Mouse (Mus musculus) lung, postnatal 4 days (tissue): ENCODE measurements around the gene Depdc1b.

Source experiments
- DNase-seq, 2 experiments: peaks; one replicate each; pipeline ENCODE4 v3.0.0; 2021

The Depdc1b gene

DNA sequence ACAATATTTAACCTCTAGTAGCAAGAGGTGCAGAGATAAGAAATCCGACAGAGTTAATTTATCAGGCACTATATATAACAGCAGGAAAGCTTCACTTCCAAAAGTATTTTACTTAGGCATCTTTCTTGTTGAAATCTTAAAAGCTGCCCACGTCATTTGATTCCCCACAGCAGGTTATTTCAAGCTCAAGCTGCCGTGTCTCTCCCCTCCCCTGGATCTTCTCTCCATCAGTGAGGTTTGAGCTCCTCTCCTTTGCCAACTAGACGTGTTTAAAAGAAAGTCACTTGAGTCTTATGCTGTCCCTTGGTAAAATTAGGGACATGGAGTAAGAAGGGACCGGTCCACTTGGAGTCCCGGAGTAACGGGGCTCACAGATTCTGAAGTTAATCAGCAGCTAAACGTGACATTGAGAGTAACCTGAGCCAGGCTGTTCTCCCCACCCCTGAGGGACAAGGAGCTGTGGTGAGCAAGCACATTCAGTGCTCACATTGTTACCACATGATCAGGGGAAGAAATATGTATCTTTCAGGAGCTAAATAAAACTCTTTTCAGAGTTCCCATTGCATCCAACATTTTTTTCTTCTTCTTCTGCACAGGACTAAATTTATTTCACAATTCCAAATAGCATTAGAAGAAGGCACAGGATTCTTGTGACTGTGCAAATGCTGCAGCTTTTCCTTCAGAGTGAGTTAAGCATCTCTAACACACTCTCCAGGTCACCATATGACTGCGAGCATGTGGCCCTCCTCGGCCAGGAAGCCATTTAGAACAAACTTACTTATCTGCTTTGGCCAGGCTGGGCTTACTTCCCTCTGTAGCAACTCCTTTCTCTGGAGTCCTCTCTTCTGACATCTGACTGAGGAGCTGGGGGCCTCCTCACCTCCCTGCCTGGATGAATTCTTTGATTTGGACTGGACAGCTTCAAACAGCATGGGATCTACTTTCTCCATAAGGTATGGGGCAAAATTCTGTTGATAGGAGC lies 133.3 kb downstream of the Depdc1b start, which contains the start of gene Pde4d:
Pde4d (plus strand) TSS at position 833 of the 982 bp plus-strand sequence.
- no peak for DNase-seq

DNA sequence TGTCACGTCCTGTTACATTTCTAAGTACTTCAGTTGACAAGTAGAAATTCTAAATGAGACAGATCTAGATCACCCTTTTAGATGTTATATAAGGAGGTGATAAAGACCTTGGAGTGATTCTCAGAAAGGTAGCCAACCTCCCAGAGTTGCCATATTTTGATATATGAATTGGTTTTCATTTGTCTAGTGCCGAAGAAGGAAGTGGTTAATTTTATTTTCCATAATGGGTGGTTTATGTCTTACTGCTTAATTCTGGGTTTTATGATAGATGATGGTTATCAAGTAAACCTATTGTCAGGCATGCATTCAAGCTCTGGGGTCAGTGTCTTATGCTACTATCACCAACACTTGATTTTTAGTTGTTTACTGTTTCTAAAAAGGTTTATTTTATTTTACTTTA lies 135.0 kb downstream of the Depdc1b start:
- DNase-seq = no peak

DNA sequence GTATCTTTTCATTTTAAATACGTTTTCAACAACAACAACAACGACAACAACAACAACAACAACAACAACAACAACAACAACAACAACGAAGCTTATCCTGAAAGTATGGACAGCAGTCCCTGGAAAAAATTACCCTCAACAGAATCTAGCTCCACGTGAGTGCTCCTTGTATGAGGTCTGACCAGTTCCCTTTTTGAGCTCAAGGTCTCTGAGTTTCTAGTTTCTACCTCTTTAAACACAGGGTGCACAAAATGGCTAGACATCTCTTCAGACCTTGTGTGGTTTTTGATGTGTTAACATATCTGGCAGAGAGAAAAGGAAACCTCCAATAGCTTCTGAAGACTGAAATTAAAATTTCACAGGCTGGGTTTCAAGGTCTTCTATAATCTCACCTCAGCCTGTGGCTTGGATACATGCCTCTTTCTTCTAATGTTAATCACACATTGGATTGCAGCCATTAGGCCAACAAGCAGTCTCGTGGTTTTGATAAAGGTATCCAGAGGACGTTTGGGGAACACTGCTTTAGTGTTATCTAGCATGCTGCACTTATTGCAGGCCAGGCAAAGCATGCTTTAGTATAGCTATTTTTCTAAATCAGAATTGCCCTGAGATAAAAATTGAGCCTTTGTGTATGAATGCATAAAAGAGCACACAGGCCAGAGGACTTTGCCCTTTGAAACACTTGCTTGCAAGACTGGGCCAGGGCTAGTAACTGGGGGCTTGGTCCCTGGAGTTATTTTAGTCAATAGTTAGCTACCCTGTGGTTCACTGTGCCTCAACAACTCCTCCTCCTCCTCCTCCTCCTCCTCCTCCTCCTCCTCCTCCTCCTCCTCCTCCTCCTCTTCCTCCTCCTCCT lies 137.2 kb downstream of the Depdc1b start:
- no peak for DNase-seq
